Mouse (Mus musculus) liver, postnatal 0 days (tissue): ENCODE results near the gene Entpd8. TPM values are rescaled to one million over a fixed set of nuclear protein-coding genes. Genes with fewer than 3 reads are reported as not detected.

Experiments used
- ATAC-seq: fragments of 200-750 bp; cut with Nextera tagmentation; 2 replicates; pipeline ENCODE4 v1.8.0; 2017; ENCODE audit warnings: mild to moderate bottlenecking, moderate library complexity
- DNase-seq: peaks from one replicate; pipeline ENCODE4 v3.0.0-alpha.2; 2016
- H3K27ac ChIP-seq: fragments of 300-500 bp; sonication (generic); 2 replicates; pipeline ENCODE4 v1.5.1; 2014; ENCODE audit warnings: antibody characterized with exemption, moderate library complexity, mild to moderate bottlenecking, low read depth
- H3K27me3 ChIP-seq: fragments of 300-500 bp; sonication (generic); 2 replicates; pipeline ENCODE4 v1.6.1; 2014; ENCODE audit warnings: low read length, control low read depth, mixed read lengths; ENCODE audit not compliant: insufficient read depth
- H3K36me3 ChIP-seq: fragments of 300-500 bp; sonication (generic); replicated peaks from 2 replicates; pipeline ENCODE4 v1.6.1; 2014; ENCODE audit warnings: mild to moderate bottlenecking, control low read depth, low read length, moderate library complexity, mixed read lengths; ENCODE audit not compliant: insufficient read depth
- H3K4me1 ChIP-seq: fragments of 300-500 bp; sonication (generic); 2 replicates; pipeline ENCODE4 v1.6.1; 2014; ENCODE audit warnings: antibody characterized with exemption, mild to moderate bottlenecking, control low read depth; ENCODE audit not compliant: insufficient read depth
- H3K4me2 ChIP-seq: fragments of 300-500 bp; sonication (generic); 2 replicates; pipeline ENCODE4 v1.6.1; 2014; ENCODE audit warnings: low read depth, mild to moderate bottlenecking, low read length, moderate library complexity, mixed read lengths
- H3K4me3 ChIP-seq: fragments of 300-500 bp; sonication (generic); 2 replicates; pipeline ENCODE4 v1.5.1; 2014; ENCODE audit warnings: low read depth, low read length
- H3K9ac ChIP-seq: fragments of 300-500 bp; sonication (generic); replicated peaks from 2 replicates; pipeline ENCODE4 v1.6.1; 2014; ENCODE audit warnings: mild to moderate bottlenecking, moderate library complexity
- H3K9me3 ChIP-seq: fragments of 300-500 bp; sonication (generic); 2 replicates; pipeline ENCODE4 v1.6.1; 2016; ENCODE audit warnings: mild to moderate bottlenecking, control low read depth, low read length, mixed read lengths
- CTCF ChIP-seq: sonication (generic); IDR thresholded peaks from 2 replicates; pipeline ENCODE4 v1.5.1; 2016; ENCODE audit warnings: antibody characterized with exemption, low read depth
- EP300 ChIP-seq: IDR thresholded peaks from 2 replicates; pipeline ENCODE4 v1.6.1; 2016; ENCODE audit warnings: antibody characterized with exemption, low read depth, mild to moderate bottlenecking
- WGBS: fragments of 180-500 bp; shearing (Covaris S2); extraction: QIAGEN DNeasy Blood & Tissue Kit; methylation state at CpG from one replicate; pipeline ENCODE4 v1.1.7; 2014; ENCODE audit not compliant: insufficient replicate concordance; 5-methylcytosine and 5-hydroxymethylcytosine counted together
- polyA plus RNA-seq: library from polyadenylated mRNA; unstranded; fragments of >200 nt; fragmentation: Nextera tagmentation; extraction: Ambion mirVana; gene quantifications from 2 replicates; pipeline ENCODE4 v1.2.1, GENCODE M21; 2015

Gene Entpd8
- polyA plus RNA-seq, 1 experiment from 2014 or later, result 25.9 TPM

- Histone ChIP-seq H3K4me2 (no peak overlapping the region), H3K27ac (no peak overlapping the region), H3K27me3 (no peaks in the 10 kb centered on the region), H3K9me3 (no peaks in the 10 kb centered on the region), H3K4me3 (no peak overlapping the region), H3K9ac (no peak overlapping the region), H3K4me1 (peaks cover 12% of the 10 kb centered on the region), H3K36me3 (no peaks in the 10 kb centered on the region)
- DNase-seq, result peak; percentile 49
- TF ChIP-seq EP300 (no peak), CTCF (peak; percentile 64)
- peak; percentile 14; the same call in 1 of the 2 replicates for ATAC-seq
- 46% methylated on average over 5 of the region's 5 CpGs for WGBS
Observed at GRCm38 (mm10) chr2:25098956-25099355, 18.9 kb downstream of the Entpd8 start.

GRCm38 (mm10) chr2:25099703-25100102 lies 19.6 kb downstream of the Entpd8 start:
- DNase-seq, result no peak
- no peak for ATAC-seq
- Histone ChIP-seq H3K4me3 (no peak overlapping the region), H3K9ac (no peak overlapping the region), H3K4me1 (peaks cover 10% of the 10 kb centered on the region), H3K27me3 (no peaks in the 10 kb centered on the region), H3K27ac (no peak overlapping the region), H3K9me3 (no peaks in the 10 kb centered on the region), H3K36me3 (no peaks in the 10 kb centered on the region), H3K4me2 (no peak overlapping the region)
- no peak for TF ChIP-seq CTCF
- no peak for TF ChIP-seq EP300
- 56% methylated on average over 3 of the region's 3 CpGs for WGBS

GRCm38 (mm10) chr2:25104122-25104521 lies 24.0 kb downstream of the Entpd8 start:
- 90% methylated on average over 2 of the region's 2 CpGs for WGBS
- Histone ChIP-seq H3K4me1 (peaks cover 8% of the 10 kb centered on the region; the same call in 1 of the 2 replicates), H3K9me3 (no peaks in the 10 kb centered on the region), H3K27me3 (no peaks in the 10 kb centered on the region), H3K36me3 (no peaks in the 10 kb centered on the region), H3K4me2 (no peak overlapping the region), H3K4me3 (no peak overlapping the region), H3K9ac (no peak overlapping the region), H3K27ac (no peak overlapping the region)
- TF ChIP-seq EP300 (no peak), CTCF (no peak)
- ATAC-seq (no peak), DNase-seq (no peak)

- Histone ChIP-seq H3K4me2 (no peak overlapping the region), H3K27me3 (no peaks in the 10 kb centered on the region), H3K36me3 (no peaks in the 10 kb centered on the region), H3K9ac (no peak overlapping the region; the same call in 1 of the 2 replicates), H3K27ac (0 out of 2 replicates have a peak overlapping the region, but pooled peaks have one; percentile 35), H3K9me3 (no peaks in the 10 kb centered on the region), H3K4me3 (no peak overlapping the region), H3K4me1 (peaks cover 18% of the 10 kb centered on the region)
- no peak for DNase-seq
- ATAC-seq, result peak; percentile 60
- WGBS, result 37% methylated on average over 3 of the region's 3 CpGs
- TF ChIP-seq EP300 (peak; percentile 54), CTCF (no peak)
Observed at GRCm38 (mm10) chr2:25106045-25106444, 25.9 kb downstream of the Entpd8 start.

GRCm38 (mm10) chr2:25109487-25109886 lies 29.4 kb downstream of the Entpd8 start:
- DNase-seq, result no peak
- H3K9ac ChIP-seq, result no peak overlapping the region
- no peak overlapping the region for H3K4me3 ChIP-seq
- H3K27ac ChIP-seq, result no peak overlapping the region
- peaks cover 25% of the 10 kb centered on the region for H3K4me1 ChIP-seq
- no peaks in the 10 kb centered on the region for H3K36me3 ChIP-seq
- H3K4me2 ChIP-seq, result no peak overlapping the region
- no peak for ATAC-seq
- TF ChIP-seq CTCF, result no peak
- no peak for TF ChIP-seq EP300
- no peaks in the 10 kb centered on the region for H3K27me3 ChIP-seq
- H3K9me3 ChIP-seq, result no peaks in the 10 kb centered on the region

GRCm38 (mm10) chr2:25110505-25111183 lies 30.5 kb downstream of the Entpd8 start:
- no peaks in the 10 kb centered on the region for H3K36me3 ChIP-seq
- H3K9me3 ChIP-seq, result no peaks in the 10 kb centered on the region
- ATAC-seq (peak; percentile 44; the same call in 1 of the 2 replicates), DNase-seq (no peak)
- TF ChIP-seq EP300, result no peak
- TF ChIP-seq CTCF, result no peak
- H3K27me3 ChIP-seq, result no peaks in the 10 kb centered on the region
- no peak overlapping the region for H3K9ac ChIP-seq
- peak overlapping the region; percentile 75 for H3K27ac ChIP-seq
- no peak overlapping the region for H3K4me3 ChIP-seq
- no peak overlapping the region for H3K4me2 ChIP-seq
- peaks cover 28% of the 10 kb centered on the region for H3K4me1 ChIP-seq
